Mouse (Mus musculus): ENCODE measurements around the gene Tppp. TPM values are rescaled to one million over a fixed set of nuclear protein-coding genes. Genes with fewer than 3 reads are reported as not detected.

Gene Tppp
- polyA plus RNA-seq (2011; ENCODE audit: insufficient read depth, insufficient read length, low read depth, missing spikeins), result 0.14 and 0.51 TPM in 2 replicates

DNA sequence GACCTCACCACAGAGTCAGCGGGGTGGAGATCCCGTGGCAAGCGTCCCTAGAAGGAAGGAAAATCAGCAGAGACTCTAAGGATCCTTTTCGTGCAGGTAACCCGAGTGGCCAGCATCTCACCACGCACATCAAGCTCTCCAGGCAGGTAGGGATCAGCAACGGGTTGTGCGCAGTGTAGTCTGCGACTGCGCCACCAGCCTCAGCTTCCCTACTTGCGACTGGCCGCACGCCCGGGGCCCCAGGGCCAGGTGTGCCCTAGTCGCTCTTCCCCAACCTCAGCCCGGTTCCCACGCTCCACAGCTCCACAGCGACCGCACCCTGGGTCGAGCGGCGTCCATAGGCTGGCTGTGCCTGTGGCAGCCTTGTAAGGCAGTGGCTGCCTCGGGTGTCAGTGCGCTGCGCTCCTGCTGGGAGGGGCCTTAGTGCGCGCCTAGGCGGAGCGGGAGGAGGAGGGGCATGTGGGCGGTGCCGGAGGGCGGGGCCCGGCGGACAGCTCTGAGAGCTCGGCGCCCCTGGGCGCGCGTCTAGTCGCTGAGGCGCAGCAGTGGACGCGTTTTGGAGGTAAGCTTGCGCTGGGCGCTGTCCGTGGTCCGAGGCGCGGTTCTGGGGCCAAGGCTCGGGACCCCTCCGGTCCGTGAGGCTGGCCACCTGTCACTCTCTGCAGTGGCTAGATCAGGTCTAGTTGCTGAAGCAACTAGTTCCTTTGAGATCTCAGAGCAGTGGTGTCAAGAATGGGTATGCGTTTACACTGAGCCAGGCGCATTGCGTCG, at the start of gene Tppp:
Gene Tppp, plus strand, starts transcription at position 460 of the 771 bp plus-strand sequence.
- H3K27ac ChIP-seq (ENCODE audit: insufficient read depth, low read length), result no peak within 1 kb of the TSS
- H3K9ac ChIP-seq (ENCODE audit: low read depth, poor library complexity, severe bottlenecking), result no peak within 1 kb of the TSS
- peak within 1 kb of the TSS; percentile 74 for H3K4me3 ChIP-seq (ENCODE audit: low read depth, low read length)
- H3K4me1 ChIP-seq (ENCODE audit: control insufficient read depth, insufficient read depth, low read length), result no peaks in the 10 kb centered on the region
- no peaks in the 10 kb centered on the region for H3K36me3 ChIP-seq (ENCODE audit: control insufficient read depth, insufficient read depth, low read length, poor library complexity, severe bottlenecking)
- no peaks in the 10 kb centered on the region for H3K27me3 ChIP-seq (ENCODE audit: control insufficient read depth, insufficient read depth, low read length, poor library complexity, severe bottlenecking)
- no peaks in the 10 kb centered on the region for H3K9me3 ChIP-seq (replicated peaks; ENCODE audit: control insufficient read depth, insufficient read depth, low read length, poor library complexity, severe bottlenecking)
- TF ChIP-seq CTCF (IDR thresholded peaks at IDR 0.05; ENCODE audit: low read depth, low read length) (no peak), EP300 (IDR thresholded peaks at IDR 0.05; ENCODE audit: insufficient read depth, low read depth, low read length) (no peak), POLR2A (IDR thresholded peaks at IDR 0.05; ENCODE audit: insufficient read depth, low read length) (no peak)

DNA sequence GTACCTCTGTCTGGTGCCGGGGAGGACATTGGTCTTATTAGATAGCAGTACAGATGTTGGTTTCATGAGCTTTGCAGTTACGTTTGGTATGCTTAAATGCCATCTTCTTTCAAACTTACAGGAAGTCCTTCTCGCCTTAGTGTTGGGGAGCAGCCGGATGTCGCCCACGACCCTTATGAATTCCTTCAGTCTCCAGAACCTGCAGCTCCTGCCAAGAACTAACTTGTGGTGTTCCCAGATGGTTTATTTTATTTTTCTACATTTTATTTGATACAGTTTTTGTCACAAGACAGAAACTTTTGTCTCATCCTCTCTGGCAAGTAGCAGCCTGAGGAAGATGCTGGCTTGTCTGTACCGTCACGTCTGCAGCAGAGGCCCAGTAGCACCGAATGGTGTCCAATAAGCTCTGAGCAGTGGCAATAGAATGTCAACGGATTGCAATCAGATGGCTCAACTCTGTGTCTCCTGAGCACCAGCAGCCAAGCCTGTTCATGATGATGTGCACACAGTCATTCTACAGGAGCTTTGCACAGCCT, 49.0 kb upstream of the Tppp start:
- no peak for TF ChIP-seq POLR2A (IDR thresholded peaks at IDR 0.05; ENCODE audit: insufficient read depth, low read length)
- no peak for TF ChIP-seq CTCF (IDR thresholded peaks at IDR 0.05; ENCODE audit: low read depth, low read length)
- TF ChIP-seq EP300 (IDR thresholded peaks at IDR 0.05; ENCODE audit: insufficient read depth, low read depth, low read length), result no peak
- Histone ChIP-seq H3K36me3 (ENCODE audit: control insufficient read depth, insufficient read depth, low read length, poor library complexity, severe bottlenecking) (no peaks in the 10 kb centered on the region), H3K27me3 (ENCODE audit: control insufficient read depth, insufficient read depth, low read length, poor library complexity, severe bottlenecking) (no peaks in the 10 kb centered on the region), H3K4me3 (ENCODE audit: low read depth, low read length) (no peak overlapping the region), H3K9ac (ENCODE audit: low read depth, poor library complexity, severe bottlenecking) (no peak overlapping the region), H3K27ac (ENCODE audit: insufficient read depth, low read length) (no peak overlapping the region), H3K4me1 (ENCODE audit: control insufficient read depth, insufficient read depth, low read length) (no peaks in the 10 kb centered on the region), H3K9me3 (replicated peaks; ENCODE audit: control insufficient read depth, insufficient read depth, low read length, poor library complexity, severe bottlenecking) (no peaks in the 10 kb centered on the region)

DNA sequence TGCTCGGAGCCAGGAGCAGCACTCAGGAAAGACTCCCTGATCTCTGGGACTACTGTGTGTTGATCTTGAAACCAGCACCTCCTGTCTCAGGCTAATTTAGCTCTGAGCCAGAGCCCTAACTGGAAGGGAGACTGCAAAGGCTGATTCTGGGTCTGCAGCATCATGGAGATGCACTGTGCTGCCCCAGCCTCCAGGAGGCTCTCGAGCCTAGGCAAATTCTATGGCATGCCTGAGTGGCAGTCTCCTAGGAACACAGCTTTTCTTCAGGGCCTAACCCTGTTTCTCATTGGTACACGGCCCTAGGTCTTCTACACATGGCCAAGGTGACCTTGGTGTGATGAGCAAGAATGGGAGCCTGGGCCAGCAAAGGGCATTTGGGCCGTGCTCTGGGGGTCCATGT, 48.0 kb upstream of the Tppp start:
- no peaks in the 10 kb centered on the region for H3K27me3 ChIP-seq (ENCODE audit: control insufficient read depth, insufficient read depth, low read length, poor library complexity, severe bottlenecking)
- H3K27ac ChIP-seq (ENCODE audit: insufficient read depth, low read length), result no peak overlapping the region
- no peak overlapping the region for H3K4me3 ChIP-seq (ENCODE audit: low read depth, low read length)
- no peaks in the 10 kb centered on the region for H3K36me3 ChIP-seq (ENCODE audit: control insufficient read depth, insufficient read depth, low read length, poor library complexity, severe bottlenecking)
- no peaks in the 10 kb centered on the region for H3K4me1 ChIP-seq (ENCODE audit: control insufficient read depth, insufficient read depth, low read length)
- no peak for TF ChIP-seq CTCF (IDR thresholded peaks at IDR 0.05; ENCODE audit: low read depth, low read length)
- TF ChIP-seq POLR2A (IDR thresholded peaks at IDR 0.05; ENCODE audit: insufficient read depth, low read length), result no peak
- no peak for TF ChIP-seq EP300 (IDR thresholded peaks at IDR 0.05; ENCODE audit: insufficient read depth, low read depth, low read length)
- H3K9ac ChIP-seq (ENCODE audit: low read depth, poor library complexity, severe bottlenecking), result no peak overlapping the region
- H3K9me3 ChIP-seq (replicated peaks; ENCODE audit: control insufficient read depth, insufficient read depth, low read length, poor library complexity, severe bottlenecking), result no peaks in the 10 kb centered on the region

DNA sequence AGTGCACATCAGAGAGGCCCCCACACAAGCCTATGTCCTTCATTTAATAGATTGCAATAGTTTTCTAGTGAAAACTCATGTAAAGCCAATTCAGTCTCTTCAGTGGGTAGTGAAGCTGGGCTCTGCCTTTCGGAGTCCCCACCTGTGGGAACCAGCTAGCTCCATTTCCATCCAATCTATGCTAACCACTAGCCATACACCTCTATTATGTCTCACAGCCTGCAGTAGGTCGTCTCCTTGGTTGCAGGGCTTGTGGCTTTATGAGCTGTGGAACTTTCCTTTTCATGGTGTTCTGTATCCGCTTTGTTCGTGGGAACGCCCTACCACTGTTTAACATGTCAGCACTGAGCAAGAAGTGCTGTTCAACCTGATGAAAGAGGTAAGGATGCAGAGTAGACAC, 45.7 kb upstream of the Tppp start, which contains the start of gene Zdhhc11:
Gene Zdhhc11, plus strand, starts transcription at position 301 of the 400 bp plus-strand sequence.
- TF ChIP-seq POLR2A (IDR thresholded peaks at IDR 0.05; ENCODE audit: insufficient read depth, low read length), result no peak
- no peak for TF ChIP-seq CTCF (IDR thresholded peaks at IDR 0.05; ENCODE audit: low read depth, low read length)
- TF ChIP-seq EP300 (IDR thresholded peaks at IDR 0.05; ENCODE audit: insufficient read depth, low read depth, low read length), result no peak
- Histone ChIP-seq H3K9me3 (replicated peaks; ENCODE audit: control insufficient read depth, insufficient read depth, low read length, poor library complexity, severe bottlenecking) (no peaks in the 10 kb centered on the region), H3K27ac (ENCODE audit: insufficient read depth, low read length) (no peak within 1 kb of the TSS), H3K4me1 (ENCODE audit: control insufficient read depth, insufficient read depth, low read length) (no peaks in the 10 kb centered on the region), H3K27me3 (ENCODE audit: control insufficient read depth, insufficient read depth, low read length, poor library complexity, severe bottlenecking) (no peaks in the 10 kb centered on the region), H3K9ac (ENCODE audit: low read depth, poor library complexity, severe bottlenecking) (no peak within 1 kb of the TSS), H3K36me3 (ENCODE audit: control insufficient read depth, insufficient read depth, low read length, poor library complexity, severe bottlenecking) (no peaks in the 10 kb centered on the region), H3K4me3 (ENCODE audit: low read depth, low read length) (no peak within 1 kb of the TSS)

DNA sequence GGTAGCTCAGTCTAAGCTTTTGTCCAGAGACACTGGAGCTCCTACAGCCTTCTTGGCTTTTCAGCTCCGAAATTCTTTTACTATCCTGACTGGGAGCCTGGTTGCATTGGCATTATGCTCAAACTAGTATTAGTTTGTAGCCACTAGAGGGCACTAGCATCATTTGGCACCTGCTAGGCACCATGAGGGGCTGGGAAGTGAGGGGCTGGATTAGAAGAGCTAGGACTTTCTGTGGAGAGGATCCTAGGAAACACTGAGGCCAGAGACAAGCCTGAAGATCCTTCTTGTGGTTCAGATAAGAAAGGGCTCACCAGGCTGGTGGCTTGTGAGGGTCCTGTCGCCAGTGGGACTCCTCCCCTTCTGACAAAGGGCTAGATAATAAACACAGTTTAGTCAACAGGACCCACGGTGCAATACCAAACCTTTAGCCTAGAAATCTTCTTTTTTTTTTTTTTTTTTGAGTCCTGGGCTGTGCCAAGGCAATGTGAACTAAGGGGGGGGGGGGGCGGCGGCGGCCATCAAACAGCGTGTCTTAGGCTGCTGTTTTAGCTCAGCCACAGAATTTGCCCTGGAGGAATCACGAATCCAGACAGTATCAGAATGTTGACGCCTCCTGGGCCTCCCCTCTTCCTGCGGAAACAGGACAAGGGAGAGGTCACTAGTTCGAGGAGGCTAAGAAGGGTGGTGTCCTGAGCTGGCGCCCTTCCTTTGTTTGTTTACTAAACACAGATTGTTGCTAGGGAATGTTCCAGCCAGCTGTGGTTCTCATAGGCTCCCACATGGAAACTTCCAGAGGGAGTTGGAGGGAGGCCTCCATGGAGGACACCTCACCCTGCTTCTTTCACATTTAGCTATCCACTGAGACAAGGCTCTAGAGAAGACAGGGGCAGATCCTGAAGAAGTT, 38.4 kb upstream of the Tppp start:
- H3K27me3 ChIP-seq (ENCODE audit: control insufficient read depth, insufficient read depth, low read length, poor library complexity, severe bottlenecking), result no peaks in the 10 kb centered on the region
- TF ChIP-seq CTCF (IDR thresholded peaks at IDR 0.05; ENCODE audit: low read depth, low read length), result peak; percentile 61
- no peak for TF ChIP-seq POLR2A (IDR thresholded peaks at IDR 0.05; ENCODE audit: insufficient read depth, low read length)
- no peak for TF ChIP-seq EP300 (IDR thresholded peaks at IDR 0.05; ENCODE audit: insufficient read depth, low read depth, low read length)
- H3K9me3 ChIP-seq (replicated peaks; ENCODE audit: control insufficient read depth, insufficient read depth, low read length, poor library complexity, severe bottlenecking), result no peaks in the 10 kb centered on the region
- no peak overlapping the region for H3K27ac ChIP-seq (ENCODE audit: insufficient read depth, low read length)
- H3K36me3 ChIP-seq (ENCODE audit: control insufficient read depth, insufficient read depth, low read length, poor library complexity, severe bottlenecking), result no peaks in the 10 kb centered on the region
- H3K4me1 ChIP-seq (ENCODE audit: control insufficient read depth, insufficient read depth, low read length), result no peaks in the 10 kb centered on the region
- no peak overlapping the region for H3K9ac ChIP-seq (ENCODE audit: low read depth, poor library complexity, severe bottlenecking)
- H3K4me3 ChIP-seq (ENCODE audit: low read depth, low read length), result no peak overlapping the region
